Mouse (Mus musculus) bone marrow, adult 2 months (tissue): Measurements from ENCODE around the gene Olfr657.

Experiments
- CTCF ChIP-seq: fragments of 200-500 bp; IDR thresholded peaks from 2 replicates; pipeline ENCODE4 v1.5.1; 2011; ENCODE audit warnings: low read length, control low read depth; ENCODE audit not compliant: control insufficient read depth, insufficient read depth
- POLR2A ChIP-seq: fragments of 200-500 bp; IDR thresholded peaks from 2 replicates; pipeline ENCODE4 v1.6.1; 2011; ENCODE audit warnings: low read depth, mild to moderate bottlenecking, control low read depth, low read length, borderline replicate concordance; ENCODE audit not compliant: control insufficient read depth

- TF ChIP-seq POLR2A, result no peak
- TF ChIP-seq CTCF, result no peak
Observed at GRCm38 (mm10) chr7:104581429-104581828, 43.2 kb upstream of the Olfr657 start.
